Mouse (Mus musculus) limb, embryonic 10.5 days (tissue): Measurements from ENCODE around the gene Sowahb. TPM values are rescaled to one million over a fixed set of nuclear protein-coding genes. Genes with fewer than 3 reads are reported as not detected.
A peak's percentile ranks its signal among the peaks of the same experiment; 100 is the strongest.

ENCODE experiments used
- DNase-seq: peaks from one replicate; pipeline ENCODE4 v3.0.0-alpha.2; 2017; ENCODE audit warnings: low spot score
- H3K27ac ChIP-seq: fragments of 300-500 bp; sonication (generic); 2 replicates; pipeline ENCODE4 v1.5.1; 2016; ENCODE audit warnings: mild to moderate bottlenecking
- H3K27me3 ChIP-seq: fragments of 300-500 bp; sonication (generic); 2 replicates; pipeline ENCODE4 v1.6.1; 2016; ENCODE audit warnings: low read depth, mild to moderate bottlenecking; ENCODE audit not compliant: poor library complexity, severe bottlenecking
- H3K36me3 ChIP-seq: fragments of 300-500 bp; sonication (generic); 2 replicates; pipeline ENCODE4 v1.6.1; 2016; ENCODE audit warnings: mild to moderate bottlenecking, moderate library complexity
- H3K4me1 ChIP-seq: fragments of 300-500 bp; sonication (generic); 2 replicates; pipeline ENCODE4 v1.6.1; 2016
- H3K4me3 ChIP-seq: fragments of 300-500 bp; sonication (generic); 2 replicates; pipeline ENCODE4 v1.5.1; 2016; ENCODE audit warnings: mild to moderate bottlenecking, moderate library complexity
- H3K9me3 ChIP-seq: fragments of 300-500 bp; sonication (generic); replicated peaks from 2 replicates; pipeline ENCODE4 v1.6.1; 2016; ENCODE audit warnings: mild to moderate bottlenecking
- WGBS: fragments of 180-500 bp; shearing (Covaris S2); methylation state at CpG from one replicate; pipeline ENCODE4 v1.1.7; 2016; 5-methylcytosine and 5-hydroxymethylcytosine counted together
- polyA plus RNA-seq: library from polyadenylated mRNA; unstranded; fragments of >200 nt; fragmentation: Nextera tagmentation; extraction: Ambion mirVana; gene quantifications from 2 replicates; pipeline ENCODE4 v1.2.1, GENCODE M21; 2016

Sowahb gene
- polyA plus RNA-seq, 1 experiment from 2014 or later, result 1.1 TPM

DNA sequence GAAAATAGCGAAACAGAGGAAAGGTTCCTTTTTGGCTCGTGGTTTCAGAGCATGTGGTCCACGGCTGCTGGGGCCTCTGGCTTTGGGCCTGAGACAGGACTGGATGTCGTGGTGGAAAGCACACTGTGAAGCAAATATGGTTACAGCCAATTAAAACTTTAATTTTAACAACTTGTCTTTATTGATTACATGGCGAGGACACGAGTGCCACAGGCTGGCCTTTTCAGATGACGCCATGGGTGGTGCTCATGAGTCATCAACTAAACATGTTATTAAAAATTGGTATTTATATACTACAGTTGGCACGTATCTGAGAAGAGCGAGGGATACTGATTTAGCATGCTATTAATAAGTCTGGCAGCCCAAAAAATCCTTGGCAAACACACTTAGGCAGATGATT is 7.1 kb upstream of the Sowahb start:
- Histone ChIP-seq H3K27me3 (peaks cover 35% of the 10 kb centered on the region), H3K36me3 (no peaks in the 10 kb centered on the region), H3K4me3 (no peak overlapping the region), H3K9me3 (no peaks in the 10 kb centered on the region), H3K27ac (no peak overlapping the region), H3K4me1 (no peaks in the 10 kb centered on the region)
- DNase-seq, result no peak
- WGBS, result 89% methylated on average over 9 of the region's 9 CpGs

GRCm38 (mm10) chr5:93051041-93051440 is 6.2 kb upstream of the Sowahb start:
- DNase-seq, result no peak
- Histone ChIP-seq H3K4me3 (no peak overlapping the region), H3K4me1 (no peaks in the 10 kb centered on the region), H3K27me3 (peaks cover 44% of the 10 kb centered on the region), H3K36me3 (no peaks in the 10 kb centered on the region), H3K27ac (no peak overlapping the region), H3K9me3 (no peaks in the 10 kb centered on the region)
- WGBS, result 47% methylated on average over 5 of the region's 5 CpGs

DNA sequence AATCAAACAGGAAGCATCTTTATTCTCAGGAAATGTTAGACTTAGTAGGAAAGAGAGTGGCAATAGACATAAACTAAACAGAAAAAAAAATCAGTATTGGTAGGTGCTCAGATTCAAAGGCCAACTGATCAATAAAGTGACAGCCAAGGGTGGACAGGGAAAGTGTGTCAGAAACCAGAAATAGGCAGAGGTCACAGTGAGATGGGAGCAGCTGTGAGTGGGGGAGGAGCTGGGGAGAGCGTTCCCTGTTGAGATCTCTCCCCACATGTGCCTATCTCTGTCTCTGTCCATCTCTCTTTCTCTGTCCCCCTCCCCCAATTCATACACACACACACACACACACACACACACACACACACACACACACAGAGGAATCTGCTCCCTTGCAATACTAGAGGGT is 5.1 kb upstream of the Sowahb start:
- H3K27ac ChIP-seq, result no peak overlapping the region
- no peak for DNase-seq
- no peaks in the 10 kb centered on the region for H3K36me3 ChIP-seq
- WGBS, result 90% methylated on average over 1 of the region's 1 CpGs
- H3K4me3 ChIP-seq, result no peak overlapping the region
- H3K9me3 ChIP-seq, result no peaks in the 10 kb centered on the region
- H3K4me1 ChIP-seq, result peaks cover 7% of the 10 kb centered on the region
- H3K27me3 ChIP-seq, result peaks cover 54% of the 10 kb centered on the region

DNA sequence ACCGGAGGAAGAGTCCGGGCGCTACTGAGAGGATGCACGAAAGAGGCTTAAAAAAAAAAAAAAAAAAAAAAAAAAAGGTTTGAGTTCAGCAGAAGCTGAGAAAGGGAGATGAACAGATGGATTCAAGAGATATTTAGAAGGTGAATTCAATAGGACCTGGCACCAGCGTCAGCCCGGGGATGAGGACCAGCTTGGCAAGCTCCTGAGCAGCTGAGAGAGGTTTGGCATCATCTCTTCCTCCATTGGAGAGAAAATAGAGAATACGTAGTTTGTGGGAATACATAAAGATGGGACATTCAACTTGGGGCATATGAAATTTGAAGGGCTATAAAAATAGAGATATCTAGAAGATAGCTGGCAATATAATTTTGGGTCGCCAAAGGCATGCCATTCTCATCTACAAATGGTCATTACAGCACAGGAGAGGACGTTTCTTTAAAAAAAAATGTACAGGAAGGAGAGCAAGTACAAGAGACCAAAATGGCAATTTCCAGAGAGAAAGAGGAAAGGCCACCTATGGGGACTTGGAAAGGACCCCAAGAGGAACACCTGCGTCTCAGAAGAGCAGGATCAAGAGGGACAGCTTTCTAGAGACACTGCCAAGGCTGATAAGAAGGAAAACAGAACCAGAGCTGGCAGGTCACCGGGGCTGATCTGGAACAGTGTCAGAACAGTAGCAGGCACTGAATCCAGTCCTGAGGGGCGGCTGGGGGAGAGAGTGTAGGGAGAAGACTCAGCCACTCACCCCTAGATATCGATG is 3.8 kb upstream of the Sowahb start:
- Histone ChIP-seq H3K4me1 (peaks cover 20% of the 10 kb centered on the region), H3K27me3 (peaks cover 68% of the 10 kb centered on the region), H3K36me3 (no peaks in the 10 kb centered on the region), H3K9me3 (no peaks in the 10 kb centered on the region), H3K27ac (no peak overlapping the region), H3K4me3 (no peak overlapping the region)
- 72% methylated on average over 13 of the region's 13 CpGs for WGBS
- DNase-seq, result no peak

DNA sequence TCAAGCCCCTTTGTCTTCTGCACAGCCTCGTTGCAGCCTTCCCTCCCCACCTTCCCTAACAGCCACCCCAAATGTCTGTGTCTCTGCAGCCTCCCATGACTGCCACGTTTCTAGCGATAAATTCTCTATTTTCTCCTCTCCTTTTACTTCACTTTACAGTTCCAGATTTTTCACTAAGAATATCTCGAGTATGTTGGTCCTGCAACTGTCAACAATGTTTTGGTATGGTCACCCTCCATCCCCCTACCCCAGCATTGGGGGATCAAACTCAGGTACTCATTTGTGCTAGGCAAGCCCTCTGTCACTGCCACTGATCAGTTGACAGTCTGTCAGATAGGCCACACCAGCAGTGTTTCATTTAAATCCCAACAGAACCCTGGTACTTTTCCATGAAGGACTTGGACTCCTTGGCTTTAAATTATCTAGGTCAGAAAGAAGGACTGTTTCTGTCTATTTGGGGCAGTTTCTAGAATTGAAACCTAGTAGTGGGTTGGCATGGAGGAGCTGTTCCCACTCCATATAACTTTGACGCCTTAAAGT is 1.6 kb upstream of the Sowahb start:
- Histone ChIP-seq H3K36me3 (no peaks in the 10 kb centered on the region), H3K9me3 (no peaks in the 10 kb centered on the region), H3K27me3 (peaks cover 90% of the 10 kb centered on the region), H3K4me3 (no peak overlapping the region), H3K27ac (no peak overlapping the region), H3K4me1 (peaks cover 33% of the 10 kb centered on the region)
- no peak for DNase-seq
- 22% methylated on average over 5 of the region's 5 CpGs for WGBS

DNA sequence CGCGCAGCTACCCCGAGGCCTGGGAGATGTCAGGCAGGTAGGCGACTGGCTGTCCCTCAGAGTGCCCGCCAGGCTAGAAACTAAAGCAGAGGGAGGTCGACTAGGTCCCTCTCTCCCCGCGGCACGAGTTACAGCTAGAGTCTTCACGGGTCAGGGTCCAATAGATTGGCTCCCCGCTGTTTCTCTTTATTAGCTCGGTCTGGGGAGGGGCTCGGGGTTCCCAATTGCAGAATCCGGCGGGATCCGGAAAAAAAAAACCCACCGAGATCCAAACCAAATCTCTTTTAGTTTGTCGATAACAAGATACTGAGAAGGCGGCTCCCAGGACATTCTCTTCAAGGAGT is 521 bp upstream of the Sowahb start:
- Histone ChIP-seq H3K4me3 (peak overlapping the region; percentile 62), H3K27me3 (peaks cover 89% of the 10 kb centered on the region), H3K9me3 (no peaks in the 10 kb centered on the region), H3K27ac (peak overlapping the region; percentile 56), H3K4me1 (peaks cover 38% of the 10 kb centered on the region), H3K36me3 (no peaks in the 10 kb centered on the region)
- no peak for DNase-seq
- under 1% methylated on average over 19 of the region's 19 CpGs for WGBS

- Histone ChIP-seq H3K4me1 (peaks cover 47% of the 10 kb centered on the region), H3K9me3 (no peaks in the 10 kb centered on the region), H3K27me3 (peaks cover 75% of the 10 kb centered on the region), H3K4me3 (peak overlapping the region; percentile 62), H3K27ac (peak overlapping the region; percentile 56), H3K36me3 (no peaks in the 10 kb centered on the region)
- WGBS, result 3% methylated on average over 69 of the region's 69 CpGs
- peak; percentile 62 for DNase-seq
These were observed 886 bp downstream of the Sowahb start for GRCm38 (mm10) chr5:93043688-93044583.

GRCm38 (mm10) chr5:93042831-93043687 is 1.8 kb downstream of the Sowahb start:
- Histone ChIP-seq H3K9me3 (no peaks in the 10 kb centered on the region), H3K27ac (no peak overlapping the region), H3K36me3 (no peaks in the 10 kb centered on the region), H3K4me1 (peaks cover 52% of the 10 kb centered on the region), H3K27me3 (peaks cover 67% of the 10 kb centered on the region), H3K4me3 (peak overlapping the region; percentile 62; the same call in 1 of the 2 replicates)
- 43% methylated on average over 18 of the region's 18 CpGs for WGBS
- no peak for DNase-seq

GRCm38 (mm10) chr5:93042031-93042430 is 2.8 kb downstream of the Sowahb start:
- Histone ChIP-seq H3K4me3 (no peak overlapping the region), H3K27ac (no peak overlapping the region), H3K9me3 (no peaks in the 10 kb centered on the region), H3K36me3 (no peaks in the 10 kb centered on the region), H3K4me1 (peaks cover 62% of the 10 kb centered on the region), H3K27me3 (peaks cover 57% of the 10 kb centered on the region)
- 46% methylated on average over 4 of the region's 4 CpGs for WGBS
- DNase-seq, result no peak

DNA sequence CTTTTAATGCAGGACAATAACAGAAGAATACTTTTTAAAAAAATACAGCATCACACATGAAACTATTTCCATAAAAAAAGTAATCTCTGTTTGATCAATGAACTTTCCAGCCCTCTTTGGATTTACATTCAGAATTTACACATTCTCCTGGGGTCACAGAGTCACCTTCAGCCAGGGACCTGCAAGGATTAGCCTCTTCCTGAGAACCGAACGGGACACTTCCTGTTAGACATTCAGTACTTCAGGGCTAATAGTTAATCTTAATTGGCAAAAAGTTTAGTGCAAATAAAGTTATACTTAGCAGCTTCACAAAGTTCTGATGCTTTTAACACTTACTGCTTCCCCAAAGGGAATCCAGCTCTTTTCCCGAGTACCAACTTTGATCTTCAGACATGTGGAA is 3.5 kb downstream of the Sowahb start:
- 31% methylated on average over 3 of the region's 3 CpGs for WGBS
- peaks cover 70% of the 10 kb centered on the region for H3K4me1 ChIP-seq

DNA sequence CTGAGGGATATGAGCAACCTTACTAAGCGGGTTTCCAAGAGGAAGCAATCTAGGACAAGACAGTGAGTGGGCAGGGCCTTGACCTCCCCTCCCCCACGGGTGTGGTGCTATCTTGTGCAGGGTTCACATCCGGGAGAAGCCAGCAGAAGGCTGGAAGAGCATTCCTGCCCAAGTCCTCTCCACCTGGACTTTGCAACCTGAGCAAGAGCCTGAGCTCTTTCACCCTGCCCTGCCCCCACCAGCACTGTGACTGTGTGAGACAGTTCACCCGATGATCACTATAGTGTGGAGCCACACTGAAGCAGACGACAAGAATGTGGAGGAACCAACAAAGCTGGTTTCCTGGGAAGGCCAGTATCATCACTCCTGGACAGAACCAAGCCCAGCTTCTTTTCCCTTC is 4.7 kb downstream of the Sowahb start:
- Histone ChIP-seq H3K9me3 (no peaks in the 10 kb centered on the region), H3K27me3 (peaks cover 38% of the 10 kb centered on the region), H3K36me3 (no peaks in the 10 kb centered on the region), H3K27ac (no peak overlapping the region), H3K4me1 (peaks cover 76% of the 10 kb centered on the region), H3K4me3 (no peak overlapping the region)
- 56% methylated on average over 5 of the region's 5 CpGs for WGBS
- DNase-seq, result no peak

More for the DNA sequence above, 3.5 kb downstream of the Sowahb start:
- no peak overlapping the region for H3K4me3 ChIP-seq
- peaks cover 49% of the 10 kb centered on the region for H3K27me3 ChIP-seq
- no peak for DNase-seq
- no peak overlapping the region for H3K27ac ChIP-seq
- no peaks in the 10 kb centered on the region for H3K36me3 ChIP-seq
- H3K9me3 ChIP-seq, result no peaks in the 10 kb centered on the region

GRCm38 (mm10) chr5:93036254-93036653 is 8.6 kb downstream of the Sowahb start:
- H3K27me3 ChIP-seq, result no peaks in the 10 kb centered on the region; the same call in 1 of the 2 replicates
- WGBS, result 49% methylated on average over 7 of the region's 7 CpGs
- H3K36me3 ChIP-seq, result no peaks in the 10 kb centered on the region
- DNase-seq, result no peak
- H3K4me1 ChIP-seq, result peaks cover 50% of the 10 kb centered on the region
- H3K27ac ChIP-seq, result peak overlapping the region; percentile 48; the same call in 1 of the 2 replicates
- H3K9me3 ChIP-seq, result no peaks in the 10 kb centered on the region
- no peak overlapping the region for H3K4me3 ChIP-seq
